Mouse (Mus musculus): ENCODE measurements at regions not wholly inside any gene's neighbourhood (a gene's known extent, or its start where the extent isn't known, plus 50 kb on each side); places are given as distances from the start of the nearest gene placed in this dataset.
A peak's percentile ranks its signal among the peaks of the same experiment; 100 is the strongest.

- intact Hi-C loops (cut with DNase I): no loop called here
- no peak for DNase-seq (ENCODE audit: low spot score in 2 of 2)
Measured at GRCm38 (mm10) chr6:54754810-54755209, 61.9 kb upstream of the Znrf2 start.

- DNase-seq (ENCODE audit: low spot score in 2 of 2): no peak
- intact Hi-C loops (cut with DNase I): no loop called here
Measured at GRCm38 (mm10) chr6:54757511-54757911, 59.2 kb upstream of the Znrf2 start.

GRCm38 (mm10) chr6:54758112-54758511 is 58.6 kb upstream of the Znrf2 start:
- intact Hi-C loops (cut with DNase I): no loop called here

GRCm38 (mm10) chr6:54759263-54759662 is 57.5 kb upstream of the Znrf2 start:
- intact Hi-C loops (cut with DNase I): no loop called here
- DNase-seq (ENCODE audit: low spot score in 2 of 2): no peak

More at GRCm38 (mm10) chr6:54758112-54758511, 58.6 kb upstream of the Znrf2 start:
- DNase-seq (ENCODE audit: low spot score in 2 of 2): peak; percentile 60 to 86

DNA sequence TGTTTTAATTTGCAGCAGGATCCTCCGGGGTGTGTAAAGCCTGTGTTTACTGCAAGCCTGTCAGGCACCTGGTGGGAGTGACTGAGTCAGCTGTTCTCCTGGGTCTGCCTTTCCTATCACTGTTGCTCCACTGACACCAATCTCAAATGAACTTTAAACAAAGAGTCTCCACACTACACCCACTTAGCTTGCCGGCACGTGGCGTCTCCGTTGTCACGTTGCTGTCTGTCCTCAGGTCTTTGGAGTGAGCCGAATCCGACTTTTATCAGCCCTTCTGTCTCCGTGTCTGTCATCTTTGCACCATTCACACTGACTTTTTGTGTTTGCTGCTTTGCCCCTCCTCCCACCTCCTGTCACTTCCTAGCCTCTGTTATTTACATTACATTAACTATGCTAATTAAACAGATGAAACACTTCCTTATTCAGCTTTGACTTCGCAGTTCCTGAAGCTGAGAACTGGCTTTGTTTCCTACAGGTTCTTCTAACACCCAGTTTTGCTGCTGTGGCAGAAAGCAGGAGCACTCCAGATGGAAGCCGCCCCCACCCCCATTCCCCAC is 56.7 kb upstream of the Znrf2 start:
- DNase-seq (ENCODE audit: low spot score in 2 of 2): peak; percentile 37 to 53
- intact Hi-C loops (cut with DNase I): no loop called here

DNA sequence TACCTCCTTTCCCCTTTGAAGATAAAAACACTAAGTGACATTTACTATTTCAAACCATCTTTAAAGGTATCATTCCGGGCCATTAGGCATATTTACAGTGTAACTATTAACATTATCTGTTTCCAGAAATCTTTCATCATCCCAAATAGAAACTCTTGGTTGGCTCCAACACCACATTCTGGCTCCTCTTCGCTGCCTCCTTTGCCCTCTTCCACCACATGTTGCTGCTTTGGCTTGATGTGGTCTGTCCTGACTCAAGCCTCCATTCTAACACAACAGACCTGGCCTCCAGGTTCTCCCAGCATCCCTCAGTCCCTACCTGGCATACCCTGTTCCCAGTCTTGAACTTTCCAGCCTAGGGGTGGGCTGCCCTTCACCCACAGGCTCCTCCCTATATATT is 56.2 kb upstream of the Znrf2 start:
- intact Hi-C loops (cut with DNase I): no loop called here
- no peak for DNase-seq (ENCODE audit: low spot score in 2 of 2)

DNA sequence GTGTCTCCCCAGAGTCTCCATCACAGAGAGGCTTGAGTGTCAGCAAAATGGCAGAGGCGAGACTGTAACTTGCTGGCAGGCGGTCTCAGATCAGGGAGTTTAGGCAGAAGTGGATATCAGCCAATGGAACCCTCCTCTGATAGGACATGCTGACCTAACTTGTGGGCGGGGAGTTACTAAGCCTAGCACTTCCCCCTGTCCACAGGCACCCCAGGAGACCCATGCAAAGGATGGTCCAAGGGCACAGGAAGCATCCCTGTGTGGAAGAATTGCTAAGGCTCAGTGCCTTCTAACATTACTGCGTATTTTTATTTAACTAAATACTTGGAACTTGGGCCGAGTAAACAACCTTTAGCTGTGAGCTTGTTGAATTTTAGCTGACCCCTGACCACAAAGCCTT is 54.7 kb upstream of the Znrf2 start:
- DNase-seq (ENCODE audit: low spot score in 2 of 2): no peak
- intact Hi-C loops (cut with DNase I): no loop called here

DNA sequence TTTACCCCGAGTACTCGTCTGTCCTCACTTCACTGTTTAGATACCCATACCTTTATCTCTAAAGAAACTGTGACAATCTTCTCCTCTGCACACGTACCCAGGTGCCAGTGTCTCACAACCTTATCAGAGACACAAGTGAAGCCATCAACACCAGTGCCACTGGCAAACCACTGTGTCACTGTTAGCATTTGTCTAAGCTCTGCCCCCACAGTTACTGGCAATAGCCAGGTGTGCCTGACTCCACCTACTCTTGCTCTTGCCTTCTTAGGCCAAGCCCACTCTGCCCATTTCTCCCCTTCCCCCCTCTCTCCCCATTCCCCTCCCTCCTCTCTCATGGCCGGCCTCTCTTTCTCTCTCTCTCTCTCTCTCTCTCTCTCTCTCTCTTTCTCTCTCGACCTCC is 54.2 kb upstream of the Znrf2 start:
- intact Hi-C loops (cut with DNase I): no loop called here
- DNase-seq (ENCODE audit: low spot score in 2 of 2): no peak

GRCm38 (mm10) chr6:54763669-54764068 is 53.0 kb upstream of the Znrf2 start:
- DNase-seq (ENCODE audit: low spot score in 2 of 2): no peak
- intact Hi-C loops (cut with DNase I): no loop called here

- intact Hi-C loops (cut with DNase I): no loop called here
- no peak for DNase-seq (ENCODE audit: low spot score in 2 of 2)
Measured at GRCm38 (mm10) chr6:54765715-54766114, 51.0 kb upstream of the Znrf2 start.

DNA sequence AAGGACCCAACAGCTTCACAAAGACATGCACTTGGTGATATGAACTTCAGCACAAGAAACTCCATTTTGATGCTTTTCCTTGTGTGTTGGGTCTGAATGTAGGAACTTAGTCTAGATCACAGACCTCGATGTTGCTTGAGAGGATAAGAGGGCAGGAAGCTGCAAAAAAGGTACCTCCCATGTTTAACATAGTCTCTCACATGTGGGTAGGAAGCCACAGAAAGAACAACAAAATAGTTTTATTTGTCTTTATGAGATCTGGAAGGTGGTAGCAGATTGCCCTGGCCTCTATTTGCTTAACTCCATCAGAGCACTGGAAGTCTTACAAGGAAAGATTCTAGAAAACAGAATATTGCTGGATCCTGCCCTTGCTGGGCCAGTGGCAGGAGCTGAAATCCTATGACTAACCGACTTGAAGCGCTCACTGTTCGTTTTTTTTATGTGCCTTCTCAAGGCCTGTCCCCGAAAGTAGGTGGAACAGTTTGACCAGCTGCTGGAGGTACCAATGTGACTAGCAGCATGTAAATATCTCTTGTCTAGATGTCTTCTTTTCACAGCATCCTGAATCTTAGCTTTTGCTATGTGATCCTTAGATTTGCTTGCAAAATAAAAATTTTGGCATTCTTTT is 50.1 kb upstream of the Znrf2 start:
- peak in 1 of 2 experiments; percentile 31 for DNase-seq (ENCODE audit: low spot score in 2 of 2)

More for the DNA sequence above, 50.1 kb upstream of the Znrf2 start:
- intact Hi-C loops (cut with DNase I): no loop called here
